Mouse (Mus musculus): Measurements from ENCODE around the gene 1700008O03Rik. TPM values are rescaled to one million over a fixed set of nuclear protein-coding genes. Genes with fewer than 3 reads are reported as not detected.
A peak's percentile ranks its signal among the peaks of the same experiment; 100 is the strongest.

1700008O03Rik gene
- polyA plus RNA-seq (2015; fragmentation: Nextera tagmentation; extraction: Ambion mirVana): 2.5 and 3.4 TPM in 2 replicates

DNA sequence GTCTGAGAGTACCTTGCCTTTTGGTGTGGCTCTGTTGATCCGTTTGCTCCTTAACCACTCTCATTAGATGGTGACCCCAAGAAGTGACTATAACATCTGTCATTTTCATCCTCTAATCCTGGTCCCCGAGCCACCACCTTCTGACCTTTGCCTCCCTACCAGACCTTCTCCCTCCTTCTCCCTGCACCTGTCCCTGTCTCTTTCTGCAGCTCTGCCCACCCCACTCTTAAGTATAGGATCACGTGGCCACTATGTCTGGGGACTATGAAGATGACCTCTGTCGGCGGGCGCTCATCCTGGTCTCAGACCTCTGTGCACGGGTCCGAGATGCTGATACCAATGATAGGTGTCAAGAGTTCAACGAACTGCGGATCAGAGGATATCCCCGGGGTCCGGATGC lies at the start of gene 1700008O03Rik:
Gene 1700008O03Rik (minus strand): TSS at position 101 of the 400 bp plus-strand sequence.
- WGBS: 82% methylated on average over 12 of the region's 12 CpGs
- no peak for ATAC-seq (ENCODE audit: low FRiP score)
- Histone ChIP-seq H3K4me2 (peak within 1 kb of the TSS; percentile 95), H3K4me1 (peaks cover 26% of the 10 kb centered on the region), H3K9me3 (replicated peaks) (no peaks in the 10 kb centered on the region), H3K27ac (replicated peaks) (peak within 1 kb of the TSS; percentile 71), H3K9ac (replicated peaks) (peak within 1 kb of the TSS; percentile 71), H3K36me3 (0 out of 2 replicates have a peak, but pooled peaks cover 4% of the 10 kb centered on the region), H3K4me3 (replicated peaks) (peak within 1 kb of the TSS; percentile 54), H3K27me3 (replicated peaks) (peaks cover 8% of the 10 kb centered on the region)

DNA sequence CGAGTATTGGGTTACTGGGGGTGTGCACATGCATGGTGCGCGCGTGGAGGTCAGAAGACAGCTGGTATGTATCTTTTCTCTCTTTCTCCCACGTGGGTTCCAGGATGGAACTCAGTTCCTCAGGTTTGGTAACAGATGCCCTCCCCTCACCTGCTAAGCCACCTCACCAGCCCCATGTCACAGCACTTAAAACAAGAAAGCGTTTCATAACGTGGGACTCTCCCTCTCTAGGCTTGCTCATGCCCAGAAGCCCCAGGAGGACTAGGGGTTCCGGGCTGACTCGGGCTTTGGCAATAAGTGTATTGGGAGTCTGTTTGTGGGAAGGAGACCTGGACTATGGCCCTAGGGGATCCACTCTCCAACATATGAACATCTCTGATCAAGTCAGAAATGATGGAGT lies 48.5 kb upstream of the 1700008O03Rik start:
- no peak overlapping the region for H3K4me2 ChIP-seq
- H3K36me3 ChIP-seq: peaks cover 5% of the 10 kb centered on the region; the same call in 1 of the 2 replicates
- no peak overlapping the region for H3K9ac ChIP-seq (replicated peaks)
- no peaks in the 10 kb centered on the region for H3K27me3 ChIP-seq (replicated peaks)
- H3K4me1 ChIP-seq: peaks cover 59% of the 10 kb centered on the region
- no peak overlapping the region for H3K4me3 ChIP-seq (replicated peaks)
- no peak overlapping the region for H3K27ac ChIP-seq (replicated peaks)
- no peak for ATAC-seq (ENCODE audit: low FRiP score)
- no peaks in the 10 kb centered on the region for H3K9me3 ChIP-seq (replicated peaks)
- WGBS: 74% methylated on average over 9 of the region's 9 CpGs

DNA sequence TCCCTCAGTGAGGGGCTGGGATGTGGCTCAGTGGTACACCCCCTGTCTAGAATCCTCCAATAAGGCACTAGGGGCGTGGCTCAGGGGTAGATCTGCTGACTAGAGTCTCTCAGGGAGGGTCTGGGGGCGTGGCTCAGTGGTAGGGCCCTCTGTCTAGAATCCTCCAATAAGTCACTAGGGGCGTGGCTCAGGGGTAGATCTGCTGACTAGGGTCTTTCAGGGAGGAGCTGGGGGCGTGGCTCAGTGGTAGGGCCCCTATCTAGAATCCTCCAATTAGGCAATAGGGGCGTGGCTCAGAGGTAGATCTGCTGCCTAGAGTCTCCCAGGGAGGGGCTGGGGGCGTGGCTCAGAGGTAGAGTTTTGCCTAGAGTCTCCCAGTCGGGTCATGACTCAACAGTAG lies 47.8 kb upstream of the 1700008O03Rik start:
- H3K9ac ChIP-seq (replicated peaks): no peak overlapping the region
- H3K36me3 ChIP-seq: peaks cover 5% of the 10 kb centered on the region; the same call in 1 of the 2 replicates
- H3K9me3 ChIP-seq (replicated peaks): no peaks in the 10 kb centered on the region
- H3K4me3 ChIP-seq (replicated peaks): no peak overlapping the region
- no peak overlapping the region for H3K4me2 ChIP-seq
- no peak overlapping the region for H3K27ac ChIP-seq (replicated peaks)
- ATAC-seq (ENCODE audit: low FRiP score): peak; percentile 7; the same call in 1 of the 2 replicates
- H3K4me1 ChIP-seq: peaks cover 59% of the 10 kb centered on the region
- H3K27me3 ChIP-seq (replicated peaks): no peaks in the 10 kb centered on the region
- 8% methylated on average over 7 of the region's 7 CpGs for WGBS

DNA sequence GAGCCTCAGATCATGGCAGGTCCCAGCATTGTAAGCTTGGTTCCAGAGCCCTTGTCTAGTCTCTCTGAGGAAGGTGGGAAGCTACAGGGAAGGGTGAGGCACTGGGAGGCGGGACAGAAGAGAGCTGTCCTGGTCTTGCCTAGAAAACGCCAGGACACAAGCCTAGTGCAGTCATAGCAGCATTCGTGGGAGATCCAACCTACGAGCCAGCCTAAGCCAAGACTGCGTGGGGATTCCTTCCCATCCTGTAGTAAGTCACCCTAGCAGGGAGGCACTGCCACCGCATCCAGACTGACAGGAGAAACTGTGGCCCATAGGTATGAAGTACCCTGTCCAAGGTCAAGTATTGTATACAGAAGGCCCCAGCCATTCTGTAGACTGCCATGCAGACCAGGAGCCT lies 46.9 kb upstream of the 1700008O03Rik start:
- Histone ChIP-seq H3K4me2 (no peak overlapping the region), H3K4me1 (peaks cover 60% of the 10 kb centered on the region), H3K36me3 (peaks cover 5% of the 10 kb centered on the region; the same call in 1 of the 2 replicates), H3K9me3 (replicated peaks) (no peaks in the 10 kb centered on the region), H3K27me3 (replicated peaks) (no peaks in the 10 kb centered on the region), H3K9ac (replicated peaks) (no peak overlapping the region), H3K27ac (replicated peaks) (no peak overlapping the region), H3K4me3 (replicated peaks) (no peak overlapping the region)
- 74% methylated on average over 6 of the region's 6 CpGs for WGBS
- no peak for ATAC-seq (ENCODE audit: low FRiP score)

DNA sequence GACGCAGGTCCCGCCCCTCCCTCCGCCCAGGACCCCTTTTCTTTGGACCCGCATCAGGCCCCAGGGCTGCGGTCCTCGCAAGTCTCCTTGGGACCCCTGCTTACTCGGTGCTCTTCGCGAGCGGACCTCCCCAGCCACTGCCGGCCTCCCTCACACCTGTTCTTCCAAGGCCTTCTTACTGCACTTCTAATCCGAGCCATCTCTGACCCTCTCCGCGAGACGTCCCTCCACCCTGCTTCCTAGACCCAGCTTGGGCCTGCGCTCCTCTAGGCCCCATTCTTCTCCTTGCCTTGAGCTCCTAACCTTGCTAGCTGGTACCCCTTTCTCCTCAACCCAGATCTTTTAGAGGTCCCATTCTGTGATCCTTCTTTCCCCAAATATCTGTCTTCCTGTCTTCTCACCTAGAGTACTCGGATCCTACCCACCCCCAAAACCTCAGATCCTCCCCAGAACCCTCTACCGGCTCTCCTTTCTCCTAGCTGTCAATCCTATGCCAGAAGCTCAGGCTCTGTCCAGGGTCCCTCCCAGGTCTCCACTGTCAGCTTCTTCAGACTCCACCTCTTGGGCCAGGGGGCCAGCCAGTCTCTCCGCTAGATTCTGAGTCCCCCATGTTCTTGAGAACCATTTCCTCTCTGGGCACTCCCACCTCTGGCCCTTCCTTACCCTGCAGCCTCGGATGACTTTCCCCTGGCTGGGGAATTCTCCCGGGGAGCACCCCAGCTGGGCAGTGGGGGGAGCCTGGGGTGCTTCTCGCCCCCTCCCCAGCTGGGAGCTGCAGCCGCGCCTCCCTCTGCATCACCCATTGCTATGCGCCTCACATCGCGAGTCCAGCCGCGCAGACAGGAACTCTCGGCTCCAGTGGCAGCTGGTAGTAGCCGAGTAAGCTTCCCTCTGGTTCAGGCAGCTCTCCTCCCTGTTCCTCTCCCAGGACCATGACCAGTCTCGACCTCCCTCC lies 44.2 kb upstream of the 1700008O03Rik start:
- 1% methylated on average over 32 of the region's 32 CpGs for WGBS

DNA sequence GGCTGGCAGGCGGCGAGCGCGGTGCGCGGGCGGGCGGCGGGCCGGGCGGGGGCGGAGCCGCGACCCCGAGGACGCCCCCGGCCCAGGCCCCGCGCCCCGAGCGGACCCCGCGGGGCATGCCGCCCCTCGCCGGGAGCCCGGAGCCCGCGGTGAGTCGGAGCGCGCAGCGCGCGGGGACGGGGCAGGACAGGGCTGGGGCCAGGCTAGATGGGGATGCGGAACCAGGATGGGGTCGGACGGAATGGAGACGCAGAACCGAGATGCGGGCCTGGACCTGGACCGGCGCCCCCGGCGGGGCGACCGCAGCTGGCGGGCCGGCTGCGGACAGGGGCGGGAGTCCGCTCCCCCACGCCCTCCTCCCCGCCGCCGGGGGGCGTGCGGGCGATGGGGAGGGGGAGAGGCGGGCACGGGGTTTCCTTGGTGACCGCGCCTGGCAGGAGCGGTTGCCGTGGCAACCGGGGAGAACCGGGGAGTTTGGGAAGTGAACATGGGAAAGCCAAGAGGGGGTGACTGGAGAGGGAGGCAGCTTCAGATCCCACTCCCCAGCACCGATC lies 43.4 kb upstream of the 1700008O03Rik start, which contains the start of gene Lrrc4b:
Gene Lrrc4b (plus strand): TSS at position 51 of the 554 bp plus-strand sequence.
- Histone ChIP-seq H3K4me3 (replicated peaks) (peak within 1 kb of the TSS; percentile 81), H3K4me1 (peaks cover 61% of the 10 kb centered on the region), H3K27ac (replicated peaks) (peak within 1 kb of the TSS; percentile 99), H3K36me3 (no peaks in the 10 kb centered on the region), H3K9me3 (replicated peaks) (no peaks in the 10 kb centered on the region), H3K4me2 (peak within 1 kb of the TSS; percentile 92), H3K27me3 (replicated peaks) (no peaks in the 10 kb centered on the region), H3K9ac (replicated peaks) (peak within 1 kb of the TSS; percentile 95)
- WGBS: 2% methylated on average over 43 of the region's 69 CpGs
- peak; percentile 53 for ATAC-seq (ENCODE audit: low FRiP score)

More for the DNA sequence above, 44.2 kb upstream of the 1700008O03Rik start:
- peak overlapping the region; percentile 92 for H3K4me2 ChIP-seq
- H3K27ac ChIP-seq (replicated peaks): peak overlapping the region; percentile 99
- H3K4me1 ChIP-seq: peaks cover 64% of the 10 kb centered on the region
- peak overlapping the region; percentile 95 for H3K9ac ChIP-seq (replicated peaks)
- no peaks in the 10 kb centered on the region for H3K27me3 ChIP-seq (replicated peaks)
- H3K4me3 ChIP-seq (replicated peaks): peak overlapping the region; percentile 81
- peaks cover 1% of the 10 kb centered on the region; the same call in 1 of the 2 replicates for H3K36me3 ChIP-seq
- H3K9me3 ChIP-seq (replicated peaks): no peaks in the 10 kb centered on the region
- ATAC-seq (ENCODE audit: low FRiP score): peak; percentile 36

DNA sequence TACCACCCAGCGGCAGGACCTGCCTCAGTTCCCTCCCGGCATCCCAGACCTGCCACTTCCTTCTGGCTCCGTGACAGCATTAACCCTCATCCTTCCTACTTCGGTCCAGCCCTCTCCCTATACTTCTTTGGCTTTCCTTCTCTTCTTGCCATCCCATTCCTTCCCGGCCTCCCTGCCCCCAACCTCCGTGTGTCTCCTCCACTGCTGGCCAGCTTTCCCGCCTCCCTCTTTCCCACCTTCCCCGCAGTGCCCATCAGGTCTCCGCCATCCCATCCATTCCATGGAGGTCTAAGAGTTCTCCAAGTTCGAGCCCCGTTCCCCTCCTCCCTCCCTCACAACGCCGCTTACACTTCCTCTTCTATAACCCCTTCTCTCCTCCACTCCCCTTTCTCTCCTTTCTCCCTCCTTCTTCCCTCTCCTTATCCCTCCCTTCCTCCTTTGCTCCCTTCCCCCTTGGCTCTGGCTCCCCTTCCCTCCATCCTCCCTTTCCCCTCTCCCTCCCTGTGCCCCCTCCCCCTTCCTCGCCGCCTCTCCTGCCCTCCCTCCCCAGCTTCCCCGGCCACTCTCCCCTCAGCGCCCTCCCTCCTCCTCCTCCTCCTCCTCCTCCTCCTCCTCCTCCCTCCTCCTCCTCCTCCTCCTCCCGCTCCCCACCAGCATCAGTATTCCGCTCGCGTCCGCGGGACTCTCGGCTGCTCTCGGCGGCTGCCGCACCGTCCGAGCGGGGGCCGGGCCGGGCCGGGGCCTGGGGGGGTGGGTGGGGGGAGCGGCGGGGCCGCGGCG lies 42.7 kb upstream of the 1700008O03Rik start:
- ATAC-seq (ENCODE audit: low FRiP score): peak; percentile 46
- peaks cover 56% of the 10 kb centered on the region for H3K4me1 ChIP-seq
- 0% methylated on average over 18 of the region's 38 CpGs for WGBS

DNA sequence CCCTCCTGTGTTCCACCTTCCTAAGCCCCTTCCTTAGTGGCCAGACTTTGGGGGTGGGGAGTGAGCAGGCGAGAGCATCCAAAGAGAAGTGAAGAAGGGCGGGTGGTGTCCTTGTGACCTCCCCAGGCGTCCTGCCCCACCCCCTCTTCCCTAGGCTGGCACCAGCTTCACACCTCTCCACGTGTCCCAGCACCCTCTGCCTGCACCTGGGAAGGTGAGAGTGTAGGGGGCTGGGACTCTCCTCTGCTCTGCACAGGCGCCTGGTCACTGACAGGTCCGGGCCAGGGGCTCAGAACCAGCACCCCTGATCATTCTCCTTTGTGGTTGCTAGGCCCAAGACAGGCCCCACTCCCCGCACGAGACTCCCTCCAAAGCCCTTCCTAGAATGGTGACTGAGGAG lies 42.0 kb upstream of the 1700008O03Rik start:
- peak overlapping the region; percentile 92 for H3K4me2 ChIP-seq
- 16% methylated on average over 8 of the region's 8 CpGs for WGBS
- no peak for ATAC-seq (ENCODE audit: low FRiP score)
- peak overlapping the region; percentile 81 for H3K4me3 ChIP-seq (replicated peaks)
- H3K9me3 ChIP-seq (replicated peaks): no peaks in the 10 kb centered on the region
- no peaks in the 10 kb centered on the region for H3K27me3 ChIP-seq (replicated peaks)
- peak overlapping the region; percentile 99 for H3K27ac ChIP-seq (replicated peaks)
- H3K36me3 ChIP-seq: no peaks in the 10 kb centered on the region
- H3K9ac ChIP-seq (replicated peaks): peak overlapping the region; percentile 37
- peaks cover 49% of the 10 kb centered on the region for H3K4me1 ChIP-seq

More for the DNA sequence above, 42.7 kb upstream of the 1700008O03Rik start:
- Histone ChIP-seq H3K27me3 (replicated peaks) (no peaks in the 10 kb centered on the region), H3K4me3 (replicated peaks) (peak overlapping the region; percentile 81), H3K36me3 (no peaks in the 10 kb centered on the region), H3K27ac (replicated peaks) (peak overlapping the region; percentile 99), H3K9me3 (replicated peaks) (no peaks in the 10 kb centered on the region), H3K9ac (replicated peaks) (peak overlapping the region; percentile 95), H3K4me2 (peak overlapping the region; percentile 92)

DNA sequence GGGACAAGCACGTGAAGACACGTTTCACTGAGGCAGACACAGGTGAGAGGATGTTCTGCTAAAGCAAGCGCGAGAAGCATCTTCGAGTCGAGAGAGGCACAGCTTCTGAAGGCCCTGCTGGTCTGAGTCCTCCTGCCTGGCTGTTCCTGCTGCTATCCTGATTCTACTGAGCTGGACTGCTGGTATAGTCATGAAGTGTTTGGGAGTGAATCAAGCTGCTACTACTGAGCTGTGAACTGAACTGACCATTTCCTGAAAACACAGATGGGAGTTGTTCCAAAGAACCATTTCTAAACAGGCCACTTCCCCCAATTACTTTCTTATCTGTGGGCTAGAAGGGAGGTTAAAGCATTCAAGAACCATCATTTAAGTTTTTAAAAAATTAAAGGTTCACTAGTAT lies 27.7 kb upstream of the 1700008O03Rik start:
- ATAC-seq (ENCODE audit: low FRiP score): no peak

DNA sequence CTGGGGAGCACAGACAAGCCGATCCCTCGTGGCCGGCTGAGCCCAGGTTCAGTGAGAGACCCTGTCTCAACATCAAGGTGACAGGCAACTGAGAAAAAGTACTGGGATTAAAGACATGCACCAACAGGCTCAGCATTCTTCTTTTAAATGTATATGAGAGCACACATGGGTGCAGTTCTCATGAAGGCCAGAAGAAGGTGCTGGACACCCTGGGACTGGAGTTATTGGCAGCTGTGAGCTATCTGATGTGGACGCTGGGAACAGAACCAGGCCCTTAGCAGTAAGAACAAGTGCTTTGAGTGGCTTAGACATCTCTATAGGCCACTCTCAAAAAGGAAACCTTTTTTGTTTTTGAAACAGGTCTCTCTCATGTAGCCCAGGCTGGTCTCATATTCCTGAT lies 25.5 kb upstream of the 1700008O03Rik start:
- Histone ChIP-seq H3K4me1 (peaks cover 3% of the 10 kb centered on the region), H3K4me2 (no peak overlapping the region), H3K4me3 (replicated peaks) (no peak overlapping the region), H3K27ac (replicated peaks) (no peak overlapping the region), H3K9me3 (replicated peaks) (no peaks in the 10 kb centered on the region), H3K27me3 (replicated peaks) (peaks cover 6% of the 10 kb centered on the region; the same call in 1 of the 2 replicates), H3K9ac (replicated peaks) (no peak overlapping the region), H3K36me3 (no peaks in the 10 kb centered on the region)
- ATAC-seq (ENCODE audit: low FRiP score): no peak
- WGBS: 90% methylated on average over 4 of the region's 4 CpGs

More for the DNA sequence above, 27.7 kb upstream of the 1700008O03Rik start:
- no peak overlapping the region for H3K4me2 ChIP-seq
- 86% methylated on average over 6 of the region's 6 CpGs for WGBS
- no peak overlapping the region for H3K4me3 ChIP-seq (replicated peaks)
- H3K4me1 ChIP-seq: no peaks in the 10 kb centered on the region
- no peaks in the 10 kb centered on the region for H3K27me3 ChIP-seq (replicated peaks)
- H3K9me3 ChIP-seq (replicated peaks): no peaks in the 10 kb centered on the region
- H3K27ac ChIP-seq (replicated peaks): no peak overlapping the region
- no peak overlapping the region for H3K9ac ChIP-seq (replicated peaks)
- no peaks in the 10 kb centered on the region for H3K36me3 ChIP-seq

DNA sequence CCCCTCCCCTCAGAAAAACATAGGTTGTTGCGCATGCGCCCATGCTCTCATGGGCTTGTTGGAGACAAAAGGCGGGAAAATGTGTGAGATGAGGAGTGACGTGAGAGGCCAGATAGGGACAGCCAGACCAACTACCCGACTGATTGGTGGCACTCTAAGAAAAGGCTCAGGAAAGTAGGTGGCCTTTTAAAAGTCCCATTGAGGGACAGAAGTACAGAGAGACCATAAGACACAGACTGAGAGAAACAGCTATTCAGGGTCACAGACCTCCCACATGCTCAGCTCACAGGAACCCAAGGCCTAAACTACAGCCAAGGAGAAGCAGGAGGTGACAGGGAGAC lies 20.4 kb upstream of the 1700008O03Rik start:
- Histone ChIP-seq H3K4me3 (replicated peaks) (peak overlapping the region; percentile 42), H3K27ac (replicated peaks) (peak overlapping the region; percentile 84)

More for the DNA sequence above, 20.4 kb upstream of the 1700008O03Rik start:
- WGBS: 1% methylated on average over 5 of the region's 5 CpGs
- Histone ChIP-seq H3K9ac (replicated peaks) (no peak overlapping the region), H3K4me2 (peak overlapping the region; percentile 67), H3K4me1 (peaks cover 9% of the 10 kb centered on the region), H3K36me3 (no peaks in the 10 kb centered on the region), H3K9me3 (replicated peaks) (no peaks in the 10 kb centered on the region), H3K27me3 (replicated peaks) (peaks cover 6% of the 10 kb centered on the region; the same call in 1 of the 2 replicates)
- ATAC-seq (ENCODE audit: low FRiP score): no peak; the same call in none of the 2 replicates
